Mouse (Mus musculus) induced T-regulatory cell, adult 2 months (primary cell): ENCODE results near the gene Rgs8.

ENCODE experiments used
- DNase-seq: peaks from one replicate; pipeline ENCODE4 v3.0.0-alpha.2; 2012; ENCODE audit warnings: low read depth

Rgs8 gene

GRCm38 (mm10) chr1:153742374-153743155 lies 89.7 kb downstream of the Rgs8 start:
- DNase-seq: peak; percentile 91

- peak; percentile 22 for DNase-seq
Observed at GRCm38 (mm10) chr1:153746119-153746670, 93.4 kb downstream of the Rgs8 start.

GRCm38 (mm10) chr1:153746728-153747127 lies 93.9 kb downstream of the Rgs8 start:
- peak; percentile 89 for DNase-seq

- no peak for DNase-seq
Observed at GRCm38 (mm10) chr1:153747861-153748530, 95.2 kb downstream of the Rgs8 start.

- peak; percentile 85 for DNase-seq
Observed at GRCm38 (mm10) chr1:153748549-153748948, 95.7 kb downstream of the Rgs8 start.

- DNase-seq: peak; percentile 93
Observed at GRCm38 (mm10) chr1:153749211-153749801, 96.5 kb downstream of the Rgs8 start, which contains the start of gene Rnasel. Rnasel (plus strand) TSS chr1:153749426.
